Mouse (Mus musculus) lung, adult 2 months (tissue): ENCODE data around the gene Pcca.

Experiments
- CTCF ChIP-seq: fragments of 200-500 bp; IDR thresholded peaks from 2 replicates; pipeline ENCODE4 v1.5.1; 2011; ENCODE audit warnings: mild to moderate bottlenecking, low read length, control low read depth; ENCODE audit not compliant: insufficient read depth
- POLR2A ChIP-seq: fragments of 200-500 bp; IDR thresholded peaks from 2 replicates; pipeline ENCODE4 v1.6.1; 2011; ENCODE audit warnings: low read depth, mild to moderate bottlenecking, control low read depth, low read length, borderline replicate concordance; ENCODE audit errors: extremely low read depth

DNA sequence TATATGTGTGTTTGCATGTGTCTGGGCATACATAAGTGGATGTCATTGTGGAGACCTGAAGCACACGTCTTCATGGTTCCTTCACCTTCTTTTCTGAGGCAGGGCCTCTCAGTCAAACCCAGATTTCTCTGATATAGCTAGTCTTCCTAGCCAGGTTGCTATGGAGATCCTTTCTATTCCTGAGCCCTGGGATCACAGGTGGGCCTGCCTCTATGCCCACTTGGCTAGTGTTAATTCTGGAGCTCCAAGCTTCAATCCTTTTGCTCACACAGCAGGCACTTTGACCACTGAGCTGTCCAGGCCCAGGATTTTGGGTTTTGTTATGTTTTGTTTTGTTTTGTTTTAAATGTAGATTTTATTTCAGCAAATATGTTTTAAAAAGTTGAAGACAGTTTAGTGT lies 192.3 kb downstream of the Pcca start:
- no peak for TF ChIP-seq POLR2A
- no peak for TF ChIP-seq CTCF
